Mouse (Mus musculus): ENCODE measurements at regions not wholly inside any gene's neighbourhood (a gene's known extent, or its start where the extent isn't known, plus 50 kb on each side); places are given as distances from the start of the nearest gene placed in this dataset.

DNA sequence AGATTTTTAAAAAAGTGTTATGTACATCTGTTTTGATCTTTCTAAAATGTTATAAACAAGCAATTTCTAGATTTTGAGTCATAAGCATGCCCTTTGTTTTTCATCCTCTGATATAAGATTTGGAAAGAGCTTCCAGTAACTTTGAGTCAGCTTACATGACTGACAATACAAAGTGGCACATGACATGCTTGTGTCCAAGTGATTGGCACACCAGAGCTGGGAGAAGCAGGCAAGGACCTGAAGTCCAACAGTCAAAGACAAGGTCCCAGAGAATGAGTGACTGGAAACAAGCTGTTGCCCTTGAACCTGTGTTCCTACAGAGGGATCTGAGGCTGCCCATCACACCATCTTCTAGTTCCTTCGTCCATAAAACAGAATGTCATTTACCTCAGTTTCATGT, 708.5 kb upstream of the N6amt1 start:
- no peaks in the 10 kb centered on the region for H3K9me3 ChIP-seq (ENCODE audit: control insufficient read depth, low read length)

DNA sequence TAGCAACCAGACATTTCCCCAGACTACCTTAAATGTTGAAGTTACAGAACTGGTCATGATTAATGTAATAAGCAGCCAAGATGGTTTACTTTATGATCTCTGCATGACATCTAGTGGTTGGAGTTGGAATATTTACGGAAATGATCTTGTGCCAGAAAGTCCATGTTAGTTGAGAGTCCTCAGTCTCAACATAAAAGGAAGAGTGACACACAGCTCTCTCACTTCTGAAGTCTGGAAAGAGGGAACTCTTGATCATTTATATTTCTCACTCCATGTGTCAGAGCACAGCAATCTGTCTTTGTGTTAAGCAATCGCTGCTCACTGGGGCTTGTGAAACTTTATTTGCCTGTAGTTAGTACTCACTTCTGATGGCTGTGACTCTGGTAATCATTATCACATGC, 709.1 kb upstream of the N6amt1 start:
- no peak overlapping the region for H3K4me2 ChIP-seq (ENCODE audit: low read depth, low read length)
- 22% methylated on average over 2 of the region's 2 CpGs for WGBS
- peak; percentile 74 for ATAC-seq
- H3K4me1 ChIP-seq (ENCODE audit: control insufficient read depth, insufficient read depth, low read length) = no peaks in the 10 kb centered on the region
- H3K27ac ChIP-seq (ENCODE audit: low read length) = no peak overlapping the region
- no peaks in the 10 kb centered on the region for H3K27me3 ChIP-seq (replicated peaks; ENCODE audit: control insufficient read depth, insufficient read depth, low read length)
- no peaks in the 10 kb centered on the region for H3K36me3 ChIP-seq (ENCODE audit: control insufficient read depth, insufficient read depth, low read length)
- no peak overlapping the region for H3K9ac ChIP-seq (ENCODE audit: low read depth, low read length)
- H3K4me3 ChIP-seq (ENCODE audit: low read length) = no peak overlapping the region
- no peaks in the 10 kb centered on the region for H3K9me3 ChIP-seq (ENCODE audit: control insufficient read depth, low read length)

More for the DNA sequence above, 708.5 kb upstream of the N6amt1 start:
- no peak overlapping the region for H3K27ac ChIP-seq (ENCODE audit: low read length)
- H3K9ac ChIP-seq (ENCODE audit: low read depth, low read length) = no peak overlapping the region
- H3K4me2 ChIP-seq (ENCODE audit: low read depth, low read length) = no peak overlapping the region
- WGBS = 86% methylated on average over 1 of the region's 1 CpGs
- H3K4me1 ChIP-seq (ENCODE audit: control insufficient read depth, insufficient read depth, low read length) = no peaks in the 10 kb centered on the region
- ATAC-seq = no peak
- H3K36me3 ChIP-seq (ENCODE audit: control insufficient read depth, insufficient read depth, low read length) = no peaks in the 10 kb centered on the region
- no peak overlapping the region for H3K4me3 ChIP-seq (ENCODE audit: low read length)
- no peaks in the 10 kb centered on the region for H3K27me3 ChIP-seq (replicated peaks; ENCODE audit: control insufficient read depth, insufficient read depth, low read length)

GRCm38 (mm10) chr16:86604166-86604565, 702.5 kb upstream of the Adamts5 start:
- Histone ChIP-seq H3K9me3 (ENCODE audit: control insufficient read depth, low read length) (no peaks in the 10 kb centered on the region), H3K27me3 (replicated peaks; ENCODE audit: control insufficient read depth, insufficient read depth, low read length) (no peaks in the 10 kb centered on the region), H3K4me2 (ENCODE audit: low read depth, low read length) (no peak overlapping the region), H3K4me1 (ENCODE audit: control insufficient read depth, insufficient read depth, low read length) (no peaks in the 10 kb centered on the region), H3K27ac (ENCODE audit: low read length) (no peak overlapping the region), H3K4me3 (ENCODE audit: low read length) (no peak overlapping the region), H3K9ac (ENCODE audit: low read depth, low read length) (no peak overlapping the region), H3K36me3 (ENCODE audit: control insufficient read depth, insufficient read depth, low read length) (no peaks in the 10 kb centered on the region)
- no peak for ATAC-seq
- WGBS = 52% methylated on average over 7 of the region's 7 CpGs

DNA sequence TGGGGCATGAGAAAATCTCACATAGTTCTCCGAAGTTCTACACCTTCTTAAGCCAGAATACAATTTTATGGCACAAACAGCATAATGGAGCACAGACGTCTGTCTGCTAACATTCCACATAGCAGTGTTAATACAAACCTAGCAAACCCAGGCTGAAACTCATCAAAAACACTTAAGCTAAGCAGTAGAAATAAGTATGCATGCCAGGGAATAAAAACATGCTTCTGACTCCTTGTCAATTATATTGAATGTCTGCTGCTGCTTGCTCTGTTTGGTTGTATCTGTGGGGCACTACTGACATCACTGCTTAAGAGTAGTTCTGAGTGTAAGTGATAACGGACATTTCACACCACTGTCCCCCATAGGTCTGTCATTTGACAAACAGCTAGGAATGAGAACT, 693.4 kb upstream of the Adamts5 start:
- Histone ChIP-seq H3K9ac (ENCODE audit: low read depth, low read length) (no peak overlapping the region), H3K27ac (ENCODE audit: low read length) (no peak overlapping the region), H3K36me3 (ENCODE audit: control insufficient read depth, insufficient read depth, low read length) (no peaks in the 10 kb centered on the region), H3K27me3 (replicated peaks; ENCODE audit: control insufficient read depth, insufficient read depth, low read length) (no peaks in the 10 kb centered on the region), H3K4me3 (ENCODE audit: low read length) (no peak overlapping the region), H3K9me3 (ENCODE audit: control insufficient read depth, low read length) (no peaks in the 10 kb centered on the region), H3K4me1 (ENCODE audit: control insufficient read depth, insufficient read depth, low read length) (no peaks in the 10 kb centered on the region), H3K4me2 (ENCODE audit: low read depth, low read length) (no peak overlapping the region)
- ATAC-seq = no peak
- 71% methylated on average over 3 of the region's 3 CpGs for WGBS

- no peak overlapping the region for H3K9ac ChIP-seq (ENCODE audit: low read depth, low read length)
- no peak overlapping the region for H3K4me3 ChIP-seq (ENCODE audit: low read length)
- H3K4me1 ChIP-seq (ENCODE audit: control insufficient read depth, insufficient read depth, low read length) = no peaks in the 10 kb centered on the region
- ATAC-seq = no peak
- no peak overlapping the region for H3K4me2 ChIP-seq (ENCODE audit: low read depth, low read length)
- no peak overlapping the region for H3K27ac ChIP-seq (ENCODE audit: low read length)
- no peaks in the 10 kb centered on the region for H3K9me3 ChIP-seq (ENCODE audit: control insufficient read depth, low read length)
- no peaks in the 10 kb centered on the region for H3K36me3 ChIP-seq (ENCODE audit: control insufficient read depth, insufficient read depth, low read length)
- H3K27me3 ChIP-seq (replicated peaks; ENCODE audit: control insufficient read depth, insufficient read depth, low read length) = no peaks in the 10 kb centered on the region
- 80% methylated on average over 4 of the region's 4 CpGs for WGBS
Observed at GRCm38 (mm10) chr16:86586044-86586443, 684.4 kb upstream of the Adamts5 start.

GRCm38 (mm10) chr16:86578281-86578680, 676.7 kb upstream of the Adamts5 start:
- ATAC-seq = no peak
- H3K27ac ChIP-seq (ENCODE audit: low read length) = no peak overlapping the region
- WGBS = 72% methylated on average over 5 of the region's 5 CpGs

DNA sequence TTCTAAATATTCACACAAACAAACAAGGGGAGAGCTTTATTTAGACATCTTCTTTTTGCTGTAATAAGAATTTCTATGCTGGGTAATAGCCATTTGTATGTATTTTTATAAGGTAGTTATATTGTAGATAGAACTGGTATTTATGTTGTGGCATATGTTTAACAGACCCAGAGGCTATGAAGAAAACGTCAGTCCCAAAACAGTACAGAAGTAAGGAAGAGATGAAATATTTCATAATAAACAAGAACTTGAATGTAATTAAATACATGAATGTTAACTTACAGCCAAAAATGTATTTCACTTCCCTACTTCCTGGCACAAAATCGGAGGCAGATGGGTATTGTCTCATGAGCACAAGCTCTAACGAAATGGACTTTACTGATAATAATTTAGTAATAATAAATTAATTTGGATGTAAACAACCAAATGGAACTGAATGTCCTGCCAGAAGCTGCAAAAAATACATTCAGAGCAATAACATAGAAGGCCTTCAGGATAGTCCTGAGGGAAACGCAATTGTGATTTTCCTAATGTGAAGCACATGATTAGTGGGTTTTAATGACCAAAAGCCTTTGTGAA, 645.9 kb upstream of the Adamts5 start:
- Histone ChIP-seq H3K4me1 (ENCODE audit: control insufficient read depth, insufficient read depth, low read length) (no peaks in the 10 kb centered on the region), H3K36me3 (ENCODE audit: control insufficient read depth, insufficient read depth, low read length) (no peaks in the 10 kb centered on the region), H3K27me3 (replicated peaks; ENCODE audit: control insufficient read depth, insufficient read depth, low read length) (no peaks in the 10 kb centered on the region), H3K9me3 (ENCODE audit: control insufficient read depth, low read length) (no peaks in the 10 kb centered on the region), H3K4me2 (ENCODE audit: low read depth, low read length) (no peak overlapping the region), H3K4me3 (ENCODE audit: low read length) (no peak overlapping the region), H3K9ac (ENCODE audit: low read depth, low read length) (no peak overlapping the region), H3K27ac (ENCODE audit: low read length) (no peak overlapping the region)
- WGBS = 61% methylated on average over 4 of the region's 4 CpGs
- ATAC-seq = peak; percentile 36; the same call in 1 of the 2 replicates

More at GRCm38 (mm10) chr16:86578281-86578680, 676.7 kb upstream of the Adamts5 start:
- Histone ChIP-seq H3K4me3 (ENCODE audit: low read length) (no peak overlapping the region), H3K9ac (ENCODE audit: low read depth, low read length) (no peak overlapping the region), H3K36me3 (ENCODE audit: control insufficient read depth, insufficient read depth, low read length) (no peaks in the 10 kb centered on the region), H3K27me3 (replicated peaks; ENCODE audit: control insufficient read depth, insufficient read depth, low read length) (no peaks in the 10 kb centered on the region), H3K9me3 (ENCODE audit: control insufficient read depth, low read length) (no peaks in the 10 kb centered on the region), H3K4me2 (ENCODE audit: low read depth, low read length) (no peak overlapping the region), H3K4me1 (ENCODE audit: control insufficient read depth, insufficient read depth, low read length) (no peaks in the 10 kb centered on the region)

DNA sequence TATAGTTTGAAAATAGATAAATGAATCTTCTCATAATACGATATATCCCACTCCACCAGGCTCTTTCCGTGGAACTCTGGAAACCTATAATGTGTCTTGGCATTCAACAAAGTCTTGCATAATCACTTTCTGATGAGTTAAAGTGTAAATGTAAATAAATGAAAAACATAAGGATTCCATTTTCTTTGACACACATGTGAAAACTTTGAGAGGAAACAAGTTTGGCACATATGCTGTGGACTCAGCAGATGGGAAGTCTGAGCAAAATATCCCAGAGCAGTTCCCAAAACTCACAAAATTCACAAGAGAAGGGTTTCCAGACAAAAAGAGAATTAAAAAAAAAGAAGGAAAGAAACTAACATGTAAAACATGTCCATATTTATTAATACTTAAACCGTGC, 645.3 kb upstream of the Adamts5 start:
- H3K27ac ChIP-seq (ENCODE audit: low read length) = no peak overlapping the region
- no peak overlapping the region for H3K4me2 ChIP-seq (ENCODE audit: low read depth, low read length)
- no peaks in the 10 kb centered on the region for H3K36me3 ChIP-seq (ENCODE audit: control insufficient read depth, insufficient read depth, low read length)
- no peak overlapping the region for H3K4me3 ChIP-seq (ENCODE audit: low read length)
- no peaks in the 10 kb centered on the region for H3K9me3 ChIP-seq (ENCODE audit: control insufficient read depth, low read length)
- H3K4me1 ChIP-seq (ENCODE audit: control insufficient read depth, insufficient read depth, low read length) = no peaks in the 10 kb centered on the region
- ATAC-seq = no peak
- no peak overlapping the region for H3K9ac ChIP-seq (ENCODE audit: low read depth, low read length)
- H3K27me3 ChIP-seq (replicated peaks; ENCODE audit: control insufficient read depth, insufficient read depth, low read length) = no peaks in the 10 kb centered on the region
- 73% methylated on average over 3 of the region's 3 CpGs for WGBS

DNA sequence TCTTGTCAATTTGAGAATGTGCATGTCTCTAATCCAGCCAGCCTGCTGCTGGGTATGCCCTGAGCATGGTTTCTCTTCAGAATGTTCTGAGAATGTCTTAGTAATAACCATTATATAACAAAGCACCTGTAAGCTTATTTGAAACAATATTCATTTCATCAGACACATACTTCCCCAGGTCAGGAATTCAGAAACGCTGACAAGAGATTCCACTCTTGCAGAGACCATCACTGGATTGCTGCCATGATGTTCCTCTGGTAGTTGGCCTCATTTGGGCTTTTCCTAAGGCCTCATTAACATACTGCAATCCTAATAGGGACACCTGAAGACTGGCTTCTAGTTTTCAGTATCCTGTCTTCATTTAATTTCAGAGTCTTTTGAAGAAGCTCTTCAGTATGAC, 642.5 kb upstream of the Adamts5 start:
- H3K4me3 ChIP-seq (ENCODE audit: low read length) = no peak overlapping the region
- H3K9me3 ChIP-seq (ENCODE audit: control insufficient read depth, low read length) = no peaks in the 10 kb centered on the region
- H3K27ac ChIP-seq (ENCODE audit: low read length) = no peak overlapping the region
- no peaks in the 10 kb centered on the region for H3K36me3 ChIP-seq (ENCODE audit: control insufficient read depth, insufficient read depth, low read length)
- no peaks in the 10 kb centered on the region for H3K4me1 ChIP-seq (ENCODE audit: control insufficient read depth, insufficient read depth, low read length)
- H3K4me2 ChIP-seq (ENCODE audit: low read depth, low read length) = no peak overlapping the region
- H3K9ac ChIP-seq (ENCODE audit: low read depth, low read length) = no peak overlapping the region
- H3K27me3 ChIP-seq (replicated peaks; ENCODE audit: control insufficient read depth, insufficient read depth, low read length) = no peaks in the 10 kb centered on the region
- WGBS = 63% methylated on average over 1 of the region's 1 CpGs
- no peak for ATAC-seq

DNA sequence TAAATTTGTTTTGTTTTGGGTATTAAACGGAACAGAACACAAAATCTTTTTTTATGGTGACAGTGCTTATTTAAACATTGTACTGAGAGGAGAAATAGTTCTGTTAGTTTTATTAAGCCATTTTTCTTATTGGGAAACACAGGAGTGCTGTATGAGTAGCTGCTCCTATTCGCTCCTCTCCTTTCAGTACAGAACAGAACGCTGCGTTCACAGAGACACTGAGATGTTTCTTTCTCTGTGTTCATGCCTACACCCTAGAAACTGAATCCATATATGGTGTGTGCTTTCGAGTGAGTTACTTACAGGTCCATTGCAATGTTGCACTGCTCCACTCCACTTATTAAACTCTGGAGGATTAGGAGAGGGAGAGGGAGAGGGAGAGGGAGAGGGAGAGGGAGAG, 634.9 kb upstream of the Adamts5 start:
- no peaks in the 10 kb centered on the region for H3K9me3 ChIP-seq (ENCODE audit: control insufficient read depth, low read length)
- WGBS = 58% methylated on average over 5 of the region's 5 CpGs
- no peak overlapping the region for H3K4me2 ChIP-seq (ENCODE audit: low read depth, low read length)
- no peak overlapping the region for H3K4me3 ChIP-seq (ENCODE audit: low read length)
- no peaks in the 10 kb centered on the region for H3K36me3 ChIP-seq (ENCODE audit: control insufficient read depth, insufficient read depth, low read length)
- H3K27me3 ChIP-seq (replicated peaks; ENCODE audit: control insufficient read depth, insufficient read depth, low read length) = no peaks in the 10 kb centered on the region
- no peak overlapping the region for H3K9ac ChIP-seq (ENCODE audit: low read depth, low read length)
- H3K4me1 ChIP-seq (ENCODE audit: control insufficient read depth, insufficient read depth, low read length) = no peaks in the 10 kb centered on the region
- no peak overlapping the region for H3K27ac ChIP-seq (ENCODE audit: low read length)
- ATAC-seq = peak; percentile 48; the same call in 1 of the 2 replicates
